Mouse (Mus musculus): ENCODE data around the gene Egfem1.

Egfem1 gene

GRCm38 (mm10) chr3:29602140-29602539 is 520.3 kb downstream of the Egfem1 start:
- no peak for DNase-seq (ENCODE audit: low read depth)

GRCm38 (mm10) chr3:29608713-29609112 is 526.9 kb downstream of the Egfem1 start:
- DNase-seq (ENCODE audit: low read depth): no peak

GRCm38 (mm10) chr3:29609174-29609573 is 527.4 kb downstream of the Egfem1 start:
- no peak for DNase-seq (ENCODE audit: low read depth)

GRCm38 (mm10) chr3:29619586-29619985 is 537.8 kb downstream of the Egfem1 start:
- DNase-seq (ENCODE audit: low read depth): no peak

- no peak for DNase-seq (ENCODE audit: low read depth)
Observed at GRCm38 (mm10) chr3:29639819-29640218, 558.0 kb downstream of the Egfem1 start.

- DNase-seq (ENCODE audit: low read depth): no peak
Observed at GRCm38 (mm10) chr3:29666796-29667195, 585.0 kb downstream of the Egfem1 start.

- no peak for DNase-seq (ENCODE audit: low read depth)
Observed at GRCm38 (mm10) chr3:29689367-29690285, 607.8 kb downstream of the Egfem1 start.

- DNase-seq (ENCODE audit: low read depth): no peak
Observed at GRCm38 (mm10) chr3:29701126-29701525, 619.3 kb downstream of the Egfem1 start.

GRCm38 (mm10) chr3:29706816-29707215 is 625.0 kb downstream of the Egfem1 start:
- DNase-seq (ENCODE audit: low read depth): no peak

- no peak for DNase-seq (ENCODE audit: low read depth)
Observed at GRCm38 (mm10) chr3:29707467-29707866, 625.6 kb downstream of the Egfem1 start.

GRCm38 (mm10) chr3:29726376-29726967 is 644.6 kb downstream of the Egfem1 start:
- DNase-seq (ENCODE audit: low read depth): no peak

- DNase-seq (ENCODE audit: low read depth): peak; percentile 28
Observed at GRCm38 (mm10) chr3:29730062-29730760, 648.4 kb downstream of the Egfem1 start.

GRCm38 (mm10) chr3:29731509-29731908 is 649.7 kb downstream of the Egfem1 start:
- DNase-seq (ENCODE audit: low read depth): no peak

- DNase-seq (ENCODE audit: low read depth): no peak
Observed at GRCm38 (mm10) chr3:29732626-29733025, 650.8 kb downstream of the Egfem1 start.

- no peak for DNase-seq (ENCODE audit: low read depth)
Observed at GRCm38 (mm10) chr3:29734251-29734650, 652.4 kb downstream of the Egfem1 start.

GRCm38 (mm10) chr3:29739292-29739691 is 657.5 kb downstream of the Egfem1 start:
- peak; percentile 43 for DNase-seq (ENCODE audit: low read depth)

All from fibroblast of lung, adult 2 months (primary cell).